Mouse (Mus musculus) hindbrain, embryonic 12.5 days (tissue): ENCODE data around the gene Gm20219. TPM values are rescaled to one million over a fixed set of nuclear protein-coding genes. Genes with fewer than 3 reads are reported as not detected.
"Not testable (repeated sequence)": the region's sequence is repeated elsewhere in the genome, so short reads cannot be mapped to it uniquely, and the experiment has no call there.

Source experiments
- ATAC-seq: fragments of 200-750 bp; cut with Nextera tagmentation; 2 replicates; pipeline ENCODE4 v1.8.0; 2017; ENCODE audit warnings: moderate TSS enrichment; ENCODE audit not compliant: low FRiP score
- H3K27ac ChIP-seq: fragments of 300-500 bp; sonication (generic); 2 replicates; pipeline ENCODE4 v1.5.1; 2016; ENCODE audit warnings: mild to moderate bottlenecking
- H3K27me3 ChIP-seq: fragments of 300-500 bp; sonication (generic); 2 replicates; pipeline ENCODE4 v1.6.1; 2016; ENCODE audit warnings: mild to moderate bottlenecking
- H3K36me3 ChIP-seq: fragments of 300-500 bp; sonication (generic); 2 replicates; pipeline ENCODE4 v1.6.1; 2016; ENCODE audit warnings: mild to moderate bottlenecking
- H3K4me1 ChIP-seq: fragments of 300-500 bp; sonication (generic); 2 replicates; pipeline ENCODE4 v1.6.1; 2016
- H3K4me2 ChIP-seq: fragments of 300-500 bp; sonication (generic); replicated peaks from 2 replicates; pipeline ENCODE4 v1.6.1; 2016; ENCODE audit warnings: mild to moderate bottlenecking
- H3K4me3 ChIP-seq: fragments of 300-500 bp; sonication (generic); 2 replicates; pipeline ENCODE4 v1.5.1; 2016; ENCODE audit warnings: mild to moderate bottlenecking
- H3K9ac ChIP-seq: fragments of 300-500 bp; sonication (generic); 2 replicates; pipeline ENCODE4 v1.6.1; 2016; ENCODE audit warnings: mild to moderate bottlenecking, moderate library complexity
- H3K9me3 ChIP-seq: fragments of 300-500 bp; sonication (generic); replicated peaks from 2 replicates; pipeline ENCODE4 v1.6.1; 2016; ENCODE audit warnings: mild to moderate bottlenecking
- WGBS: fragments of 180-500 bp; shearing (Covaris S2); methylation state at CpG from one replicate; pipeline ENCODE4 v1.1.7; 2016; 5-methylcytosine and 5-hydroxymethylcytosine counted together
- polyA plus RNA-seq: library from polyadenylated mRNA; unstranded; fragments of >200 nt; fragmentation: Nextera tagmentation; extraction: Ambion mirVana; gene quantifications from 2 replicates; pipeline ENCODE4 v1.2.1, GENCODE M21; 2016

Gm20219 gene
- polyA plus RNA-seq, 1 experiment from 2014 or later, result 2.0 TPM

GRCm38 (mm10) chr17:56509021-56509640 is 45.1 kb downstream of the Gm20219 start:
- Histone ChIP-seq H3K27me3 (peaks cover 51% of the 10 kb centered on the region), H3K36me3 (no peaks in the 10 kb centered on the region), H3K9ac (0 out of 2 replicates have a peak overlapping the region, but pooled peaks have one; percentile 10), H3K9me3 (no peaks in the 10 kb centered on the region), H3K4me3 (no peak overlapping the region), H3K4me2 (peak overlapping the region; percentile 27; the same call in 1 of the 2 replicates), H3K27ac (peak overlapping the region; percentile 64), H3K4me1 (peaks cover 38% of the 10 kb centered on the region)
- peak; percentile 23 for ATAC-seq
- 29% methylated on average over 10 of the region's 10 CpGs for WGBS

DNA sequence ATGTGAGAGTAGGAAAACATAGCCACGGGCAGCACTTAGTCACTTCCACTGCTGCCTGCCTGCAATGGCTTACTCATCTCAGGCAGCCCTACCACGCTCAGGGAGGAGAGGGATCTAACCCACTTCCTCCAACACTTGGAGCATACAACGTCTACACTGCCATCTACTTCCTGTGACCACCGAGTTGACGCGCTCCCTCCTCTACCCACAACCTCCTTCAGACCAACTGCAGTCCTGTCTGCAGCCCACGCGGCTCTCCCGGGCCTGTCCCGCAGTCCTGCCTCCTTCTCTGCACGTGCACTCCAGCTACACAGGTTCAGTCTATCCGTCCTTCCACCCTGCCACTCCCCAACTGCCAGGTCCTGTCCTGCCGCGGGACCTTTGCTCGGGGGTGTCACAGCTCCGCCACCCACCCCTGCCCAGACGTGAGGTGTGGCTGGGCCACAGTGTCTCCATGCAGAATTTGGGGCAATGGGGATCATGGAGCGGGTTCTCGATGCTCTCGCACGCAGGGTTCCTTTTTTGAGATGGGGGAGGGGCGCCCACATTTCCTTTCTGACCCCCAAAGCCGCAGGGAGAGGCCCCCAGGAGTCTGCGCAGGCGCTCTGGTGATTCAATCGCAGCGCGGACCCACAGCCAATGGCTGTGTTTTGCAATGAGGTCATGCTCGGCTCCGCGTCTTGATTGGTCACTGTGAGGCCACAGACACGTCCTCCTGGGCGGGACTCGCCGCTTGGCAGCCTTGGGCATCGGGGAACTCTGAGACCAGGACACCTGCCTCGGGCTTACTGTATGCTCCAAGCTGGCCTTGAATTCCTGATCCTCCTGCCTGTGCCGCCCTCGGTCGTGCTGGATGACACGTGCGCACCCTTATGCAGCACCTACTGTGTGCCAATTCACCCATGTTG is 46.8 kb downstream of the Gm20219 start:
- Histone ChIP-seq H3K9me3 (no peaks in the 10 kb centered on the region), H3K9ac (peak overlapping the region; percentile 82), H3K4me1 (peaks cover 39% of the 10 kb centered on the region), H3K27ac (peak overlapping the region; percentile 88), H3K36me3 (no peaks in the 10 kb centered on the region), H3K4me2 (peak overlapping the region; percentile 95), H3K4me3 (peak overlapping the region; percentile 59), H3K27me3 (peaks cover 37% of the 10 kb centered on the region)
- WGBS, result under 1% methylated on average over 42 of the region's 42 CpGs
- peak; percentile 91 for ATAC-seq

- peak overlapping the region; percentile 82 for H3K9ac ChIP-seq
- peaks cover 41% of the 10 kb centered on the region for H3K4me1 ChIP-seq
- H3K27ac ChIP-seq, result peak overlapping the region; percentile 88; the same call in 1 of the 2 replicates
- peaks cover 28% of the 10 kb centered on the region for H3K27me3 ChIP-seq
- peak overlapping the region; percentile 59 for H3K4me3 ChIP-seq
- H3K36me3 ChIP-seq, result no peaks in the 10 kb centered on the region
- no peaks in the 10 kb centered on the region for H3K9me3 ChIP-seq
- no peak for ATAC-seq
- peak overlapping the region; percentile 95 for H3K4me2 ChIP-seq
- WGBS, result 61% methylated on average over 15 of the region's 15 CpGs
These were observed 47.6 kb downstream of the Gm20219 start for GRCm38 (mm10) chr17:56506417-56507065.

DNA sequence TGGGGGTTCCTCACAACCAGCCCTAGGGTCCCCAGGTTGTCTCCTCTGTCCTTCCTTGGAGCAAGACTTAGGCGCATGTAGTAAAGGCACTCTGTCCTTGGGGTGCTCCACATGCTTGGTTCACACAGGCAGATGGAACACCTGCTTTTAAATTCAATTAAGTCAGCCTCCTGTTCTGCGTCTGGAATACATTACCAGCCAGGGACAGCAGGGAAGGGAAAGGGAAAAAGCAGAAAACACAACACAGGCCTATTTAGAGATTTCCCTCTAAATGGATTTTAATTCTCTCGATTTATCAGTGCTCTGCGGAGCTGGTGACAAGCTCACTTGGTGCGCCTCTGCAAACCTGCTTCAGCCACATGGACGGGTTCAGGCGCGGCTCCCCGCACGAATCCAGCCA is 48.8 kb downstream of the Gm20219 start:
- peaks cover 17% of the 10 kb centered on the region for H3K27me3 ChIP-seq
- peaks cover 32% of the 10 kb centered on the region for H3K4me1 ChIP-seq
- H3K9ac ChIP-seq, result no peak overlapping the region
- no peak for ATAC-seq
- H3K9me3 ChIP-seq, result no peaks in the 10 kb centered on the region
- no peaks in the 10 kb centered on the region for H3K36me3 ChIP-seq
- H3K27ac ChIP-seq, result no peak overlapping the region
- WGBS, result 75% methylated on average over 10 of the region's 10 CpGs
- H3K4me3 ChIP-seq, result no peak overlapping the region
- no peak overlapping the region for H3K4me2 ChIP-seq

DNA sequence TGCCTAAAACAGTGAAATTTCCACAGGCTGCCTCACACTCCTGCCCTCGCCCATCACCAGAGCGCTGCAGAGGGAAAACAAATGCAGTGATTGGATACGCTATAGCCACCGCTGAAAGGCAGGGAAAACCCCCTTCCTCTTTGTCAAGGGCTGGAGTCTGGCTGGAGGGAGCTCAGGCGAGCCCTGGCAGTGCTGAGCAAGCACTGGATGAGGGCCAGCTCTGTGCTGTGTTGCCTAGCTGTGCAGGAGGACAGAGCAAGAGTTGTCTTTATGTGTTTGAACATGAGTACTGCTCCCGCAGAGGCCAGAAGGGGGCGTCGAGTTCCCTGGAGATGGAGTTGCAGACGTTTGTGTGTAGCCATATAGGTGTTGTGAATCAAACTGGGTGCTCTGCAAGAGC is 51.7 kb downstream of the Gm20219 start:
- peaks cover 25% of the 10 kb centered on the region for H3K4me1 ChIP-seq
- H3K9ac ChIP-seq, result no peak overlapping the region
- H3K9me3 ChIP-seq, result no peaks in the 10 kb centered on the region
- WGBS, result 26% methylated on average over 9 of the region's 9 CpGs
- H3K36me3 ChIP-seq, result no peaks in the 10 kb centered on the region
- H3K4me3 ChIP-seq, result no peak overlapping the region
- H3K4me2 ChIP-seq, result no peak overlapping the region
- peak; percentile 44 for ATAC-seq
- peak overlapping the region; percentile 41; the same call in 1 of the 2 replicates for H3K27ac ChIP-seq
- H3K27me3 ChIP-seq, result no peaks in the 10 kb centered on the region

DNA sequence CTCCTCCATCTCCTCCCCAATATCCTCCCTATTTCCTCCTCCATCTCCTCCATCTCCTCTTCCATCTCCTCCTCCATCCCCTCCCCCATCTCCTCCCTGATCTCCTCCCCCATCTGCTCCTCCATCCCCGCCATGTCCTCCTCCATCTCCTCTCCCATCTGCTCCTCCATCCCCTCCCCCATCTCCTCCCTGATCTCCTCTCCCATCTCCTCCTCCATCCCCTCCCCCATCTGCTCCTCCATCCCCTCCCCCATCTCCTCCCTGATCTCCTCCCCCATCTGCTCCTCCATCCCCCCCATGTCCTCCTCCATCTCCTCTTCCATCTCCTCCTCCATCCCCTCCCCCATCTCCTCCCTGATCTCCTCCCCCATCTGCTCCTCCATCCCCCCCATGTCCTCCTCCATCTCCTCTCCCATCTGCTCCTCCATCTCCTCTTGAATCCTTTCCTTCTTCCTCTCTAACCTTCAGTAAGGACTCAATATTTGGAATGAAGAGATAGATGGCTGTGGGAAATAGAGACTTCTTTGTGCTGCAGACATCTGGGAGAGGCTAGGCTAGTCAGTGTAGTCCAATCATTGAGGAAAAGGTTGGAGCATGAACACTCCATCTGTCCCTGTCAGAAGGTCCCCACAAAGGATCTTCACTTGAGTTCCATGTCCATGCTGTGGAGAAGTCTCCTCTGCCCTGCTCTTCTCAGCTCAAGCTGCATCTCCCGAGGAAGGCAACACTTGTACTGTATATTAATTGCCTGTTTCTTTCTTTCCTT is 52.4 kb downstream of the Gm20219 start:
- WGBS, result 48% methylated on average over 2 of the region's 2 CpGs
- H3K27me3 ChIP-seq, H3K36me3 ChIP-seq, H3K4me2 ChIP-seq, H3K4me3 ChIP-seq, H3K9me3 ChIP-seq, H3K9ac ChIP-seq, ATAC-seq: not testable (repeated sequence)
- peak overlapping the region; percentile 52; the same call in 1 of the 2 replicates for H3K27ac ChIP-seq
- peaks cover 20% of the 10 kb centered on the region for H3K4me1 ChIP-seq

Other genes starting within 250 kb of the Gm20219 start
- gene Kdm4b, start 228.3 kb downstream of the Gm20219 start, polyA plus RNA-seq, result 75.3 and 86.9 TPM in 2 replicates
- gene Ptprs, start 77.9 kb downstream of the Gm20219 start, polyA plus RNA-seq, result 316 and 326 TPM in 2 replicates
- gene Znrf4, start 42.0 kb downstream of the Gm20219 start, polyA plus RNA-seq, result not detected in 2 replicates
- 93.5 and 105 TPM in 2 replicates for gene Safb2, start 30.2 kb upstream of the Gm20219 start, polyA plus RNA-seq
- 161 and 162 TPM in 2 replicates for gene Safb, start 30.4 kb upstream of the Gm20219 start, polyA plus RNA-seq
- 184 and 193 TPM in 2 replicates for gene 2410015M20Rik, start 55.4 kb upstream of the Gm20219 start, polyA plus RNA-seq
- gene Rpl36, start 59.0 kb upstream of the Gm20219 start, polyA plus RNA-seq, result 1,045 and 1,230 TPM in 2 replicates
- 50.6 and 55.5 TPM in 2 replicates for gene Lonp1, start 72.5 kb upstream of the Gm20219 start, polyA plus RNA-seq
- 0.74 and 0.98 TPM in 2 replicates for gene Catsperd, start 73.8 kb upstream of the Gm20219 start, polyA plus RNA-seq
- 98.2 and 105 TPM in 2 replicates for gene Ranbp3, start 118.9 kb upstream of the Gm20219 start, polyA plus RNA-seq
- 323 and 382 TPM in 2 replicates for gene Ndufa11, start 163.4 kb upstream of the Gm20219 start, polyA plus RNA-seq
- gene Vmac, start 163.6 kb upstream of the Gm20219 start, polyA plus RNA-seq, result 15.3 and 18.1 TPM in 2 replicates
- gene Nrtn, start 203.1 kb upstream of the Gm20219 start, polyA plus RNA-seq, result 3.9 and 5.1 TPM in 2 replicates
- 46.8 and 47.6 TPM in 2 replicates for gene Dus3l, start 210.4 kb upstream of the Gm20219 start, polyA plus RNA-seq
- 1.3 and 1.7 TPM in 2 replicates for gene Prr22, start 215.9 kb upstream of the Gm20219 start, polyA plus RNA-seq